Mouse (Mus musculus) cortical plate, adult 2 months (tissue): ENCODE measurements around the gene Col5a1.
A peak's percentile ranks its signal among the peaks of the same experiment; 100 is the strongest.

Source experiments
- CTCF ChIP-seq: fragments of 200-500 bp; IDR thresholded peaks from 2 replicates; pipeline ENCODE4 v1.5.1; 2011; ENCODE audit warnings: mild to moderate bottlenecking, control low read depth, low read length; ENCODE audit not compliant: insufficient read depth; ENCODE audit errors: extremely low read depth
- POLR2A ChIP-seq: fragments of 200-500 bp; IDR thresholded peaks from 2 replicates; pipeline ENCODE4 v1.6.1; 2011; ENCODE audit warnings: mild to moderate bottlenecking, low read length, control low read depth; ENCODE audit not compliant: insufficient read depth; ENCODE audit errors: extremely low read depth

DNA sequence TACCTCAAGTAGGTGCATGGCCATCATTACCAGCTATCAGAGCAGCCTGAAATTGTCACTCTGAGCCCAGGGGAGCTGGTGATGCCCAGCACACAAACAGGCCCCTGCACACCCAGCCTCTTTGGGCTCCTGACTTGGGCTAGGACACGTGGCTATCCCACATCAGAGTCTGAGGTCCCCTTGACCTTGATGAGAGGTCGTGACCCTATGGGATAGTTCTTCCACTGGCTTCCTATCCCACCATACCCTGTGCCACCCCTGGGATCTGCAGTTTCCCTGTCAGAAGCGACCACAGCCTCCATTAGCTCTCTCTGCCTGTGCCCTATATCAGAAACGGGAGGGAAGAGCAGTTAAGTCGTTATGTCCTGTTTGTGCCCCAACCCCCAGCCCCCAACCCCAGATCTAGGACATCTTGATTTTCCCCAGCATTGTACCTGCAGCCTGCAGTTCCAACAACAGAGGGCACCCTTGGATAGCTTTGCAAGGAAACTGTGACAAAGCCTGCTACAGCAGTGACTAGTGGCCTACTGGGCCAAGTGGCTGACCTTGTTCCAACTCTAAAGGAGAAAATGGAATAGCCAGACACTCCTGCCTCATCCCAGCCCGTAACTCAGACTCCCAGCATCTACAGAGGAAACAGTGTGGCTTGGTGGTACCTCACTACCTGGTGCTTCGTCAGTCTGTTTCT lies 40.4 kb downstream of the Col5a1 start:
- TF ChIP-seq POLR2A = no peak
- TF ChIP-seq CTCF = peak; percentile 91
